Mouse (Mus musculus) layer of hippocampus, postnatal 25 days (tissue): ENCODE data around the gene Fto. TPM values are rescaled to one million over a fixed set of nuclear protein-coding genes. Genes with fewer than 3 reads are reported as not detected.

Experiments used
- DNase-seq, 2 experiments: peaks; one replicate each; pipeline ENCODE4 v3.0.0; 2022; ENCODE audit warnings: mixed read lengths in 2 of 2, low spot score in 1 of 2; ENCODE audit errors: extremely low spot score in 1 of 2
- total RNA-seq, 2 experiments: library from RNA; stranded (reverse); gene quantifications; 2 replicates each; pipeline ENCODE4 v1.2.3; 2021

Gene Fto
- total RNA-seq, 2 experiments from 2014 or later: 138 TPM

DNA sequence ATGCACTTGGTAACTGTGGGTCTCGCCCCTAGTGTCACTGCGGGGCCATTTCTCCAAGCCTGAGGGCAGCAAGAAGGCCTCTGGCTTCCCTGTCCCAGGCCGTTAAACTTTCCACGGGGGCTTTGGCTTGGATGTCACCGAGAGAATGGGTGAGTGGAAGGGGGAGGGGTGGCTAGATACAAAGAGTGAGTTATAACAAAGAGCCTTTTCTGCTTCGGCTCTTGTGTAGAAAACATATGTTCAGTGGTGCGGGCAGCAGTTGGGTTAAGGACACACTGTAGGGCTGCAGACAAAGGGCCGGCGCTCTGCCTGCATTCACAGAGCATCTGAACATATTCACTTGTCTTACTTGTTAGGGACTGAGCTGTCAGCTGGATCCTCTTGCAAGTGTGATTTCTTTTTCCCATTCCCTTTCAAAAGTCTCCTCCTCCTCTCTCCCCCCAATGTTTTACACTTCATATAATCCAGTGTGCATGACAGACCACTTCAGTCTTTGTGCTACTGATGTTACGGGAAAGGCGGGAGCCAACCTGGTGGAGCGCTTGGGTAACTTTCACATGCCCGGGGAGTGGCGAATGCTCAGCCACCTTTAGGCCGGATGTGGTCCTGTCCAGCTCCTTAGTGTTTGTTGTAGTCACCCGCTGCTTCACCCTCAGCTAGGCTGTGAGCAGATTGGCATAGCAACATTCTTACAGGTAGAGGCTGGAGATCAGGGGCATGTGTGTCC, 201.6 kb downstream of the Fto start:
- DNase-seq: no peak

- no peak for DNase-seq
Observed at GRCm38 (mm10) chr8:91516422-91516821, 203.1 kb downstream of the Fto start.

GRCm38 (mm10) chr8:91518085-91518484, 204.8 kb downstream of the Fto start:
- no peak for DNase-seq

DNA sequence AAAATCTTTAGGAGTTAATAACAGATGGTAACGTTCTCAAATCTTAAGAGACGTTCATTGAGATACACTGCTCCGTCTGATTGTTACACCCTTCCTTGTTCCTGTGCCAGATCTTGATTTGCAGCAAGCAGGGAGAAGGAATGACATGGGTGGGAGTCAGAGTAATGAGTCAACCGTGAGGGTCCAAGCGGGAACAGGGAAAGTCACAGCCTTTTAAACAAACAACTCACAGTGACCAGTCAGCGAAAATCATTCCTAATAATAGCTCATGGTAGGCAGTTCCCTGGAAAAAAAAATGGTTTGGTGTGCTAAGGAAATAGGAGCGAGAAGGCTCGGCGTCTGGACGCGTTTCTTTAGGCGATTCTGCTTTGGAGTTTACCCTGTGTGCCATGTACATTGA, 208.9 kb downstream of the Fto start:
- DNase-seq: no peak

DNA sequence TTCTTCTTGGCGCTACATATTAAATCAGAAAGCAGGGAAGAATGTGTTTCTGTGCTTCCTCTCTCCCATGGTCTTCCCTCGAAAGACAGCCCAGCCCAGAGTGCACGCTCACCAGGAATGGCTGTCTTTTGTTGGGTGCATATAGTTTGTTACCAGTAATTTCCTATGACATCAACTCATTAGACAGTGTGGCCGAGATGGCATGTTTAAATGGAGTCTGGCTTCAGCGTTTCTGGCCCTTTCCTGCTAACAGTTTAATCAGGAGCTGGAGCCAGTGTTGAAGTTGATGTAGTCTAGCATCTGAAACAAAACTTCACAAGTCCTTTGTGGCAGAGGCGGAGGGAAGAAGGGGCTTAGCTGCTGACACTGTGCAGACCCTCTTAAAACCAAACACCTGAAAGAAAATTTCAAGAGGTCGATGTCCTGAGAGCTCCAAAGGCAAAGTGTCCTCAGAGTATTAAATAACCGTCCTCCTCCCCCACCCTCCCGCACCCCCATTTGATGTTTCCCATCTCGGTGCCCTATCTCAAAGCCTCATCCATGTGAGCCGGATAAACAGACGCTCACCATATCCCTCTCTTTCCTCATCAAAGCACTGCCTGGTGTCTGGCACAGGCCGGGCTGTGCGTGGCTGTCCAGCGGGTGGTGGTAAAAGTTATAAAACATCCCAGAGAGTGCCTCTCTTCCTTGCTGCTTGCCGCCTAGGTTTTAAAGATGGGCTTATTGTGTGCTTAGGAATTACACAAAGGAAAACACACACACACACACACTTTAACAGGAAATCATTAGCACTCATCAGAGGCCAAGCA, 210.9 kb downstream of the Fto start:
- DNase-seq: no peak

GRCm38 (mm10) chr8:91524865-91525250, 211.5 kb downstream of the Fto start:
- no peak for DNase-seq

DNA sequence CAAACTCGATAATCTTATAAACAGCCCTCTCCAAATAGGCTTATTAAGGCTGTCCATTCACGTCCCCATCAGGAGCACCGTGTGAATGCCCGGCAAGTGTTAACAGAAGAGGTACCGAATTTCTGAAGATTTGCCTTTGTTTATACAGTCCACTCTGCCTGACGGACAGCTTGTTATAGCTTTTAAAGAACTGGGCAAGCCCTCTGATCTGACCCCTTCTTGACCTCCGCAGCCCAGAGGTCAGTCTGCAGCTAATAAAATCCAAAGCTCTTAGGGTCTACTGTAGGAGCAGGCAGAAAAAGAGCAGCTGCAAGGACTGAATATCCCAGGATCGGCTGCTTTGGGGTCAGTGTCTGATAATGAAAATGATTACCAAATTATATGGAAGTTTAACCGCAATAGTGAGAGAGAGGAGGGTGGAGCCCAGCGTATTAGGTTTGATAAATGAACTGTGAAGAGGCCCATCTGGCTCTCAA, 212.1 kb downstream of the Fto start:
- DNase-seq: no peak

- no peak for DNase-seq
Observed at GRCm38 (mm10) chr8:91528967-91529366, 215.6 kb downstream of the Fto start.

DNA sequence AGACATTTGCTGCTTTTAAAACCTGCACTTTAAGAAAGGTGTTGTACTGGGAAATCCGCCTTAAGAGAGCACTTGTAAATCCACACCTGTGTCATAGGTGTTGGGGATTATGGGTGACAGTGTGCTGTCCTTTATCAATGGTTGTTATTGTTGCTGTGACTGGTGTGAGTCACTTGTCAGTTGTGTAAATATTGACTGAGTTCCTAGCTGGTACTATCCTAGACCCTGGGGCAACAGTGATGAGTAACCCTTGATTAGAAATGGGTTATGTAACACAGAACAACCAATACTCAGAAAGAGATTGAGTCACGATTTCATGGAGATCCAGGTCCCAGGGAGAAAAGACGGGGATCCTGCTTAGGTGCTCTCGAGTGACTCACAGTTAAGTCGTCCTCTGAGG, 216.4 kb downstream of the Fto start:
- DNase-seq: no peak

- DNase-seq: no peak
Observed at GRCm38 (mm10) chr8:91530656-91531055, 217.3 kb downstream of the Fto start.

GRCm38 (mm10) chr8:91531971-91532370, 218.6 kb downstream of the Fto start:
- DNase-seq: peak; percentile 70 to 95

DNA sequence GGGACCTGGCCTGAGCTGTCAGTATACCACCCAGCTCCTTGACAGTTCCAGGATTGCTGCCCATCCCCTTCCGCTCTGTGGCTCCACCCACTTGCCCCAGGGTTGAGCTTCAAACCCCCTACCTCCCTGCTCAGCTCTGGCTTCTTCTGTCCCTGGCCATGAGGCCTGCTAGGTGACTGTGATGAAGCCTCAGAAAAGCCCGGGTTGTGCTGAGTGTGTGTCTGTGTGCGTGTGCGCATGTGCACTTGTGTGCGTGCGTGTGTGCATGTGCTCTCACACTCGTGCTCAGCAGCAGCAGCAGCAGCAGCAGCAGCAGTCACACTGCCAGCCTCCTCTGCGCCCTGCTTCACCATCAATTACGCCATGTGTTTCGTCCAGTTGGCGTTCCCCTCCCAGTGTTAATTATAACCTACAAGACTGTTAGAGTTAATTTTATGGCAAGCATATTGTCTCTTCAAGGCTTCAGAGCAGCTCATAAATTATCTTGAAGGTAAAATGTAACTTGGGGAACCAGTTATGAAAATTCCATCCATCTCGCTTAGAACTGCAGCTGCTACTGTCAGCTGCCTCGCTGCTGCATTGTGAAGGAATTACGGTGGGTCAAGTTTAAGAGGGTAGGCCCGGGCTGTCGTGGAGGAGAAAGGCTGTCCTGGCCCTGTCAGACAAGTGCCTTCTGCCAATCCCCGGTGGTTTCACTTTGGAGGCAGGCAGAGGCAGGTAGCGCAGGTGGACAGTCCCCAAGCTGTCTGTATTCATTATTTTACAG, 219.5 kb downstream of the Fto start:
- no peak for DNase-seq

DNA sequence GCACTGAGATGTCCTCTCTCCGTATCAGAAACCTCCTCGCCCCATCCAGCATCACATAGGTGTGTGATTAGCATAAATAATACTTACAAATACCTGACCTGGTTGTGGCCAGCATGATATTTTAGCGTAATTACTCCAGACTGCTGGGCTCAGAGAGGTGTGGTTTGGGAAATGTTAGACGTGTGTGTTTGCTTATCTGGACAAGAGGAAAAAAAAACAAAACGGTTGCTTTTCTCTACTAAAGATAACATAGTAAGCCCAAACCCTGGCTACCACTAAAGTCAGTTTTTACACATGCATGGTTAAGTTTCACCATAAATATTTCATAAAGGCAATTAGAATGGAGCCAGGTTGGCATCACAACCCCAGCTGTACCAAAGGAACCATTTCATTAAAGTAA, 221.4 kb downstream of the Fto start:
- DNase-seq: no peak

DNA sequence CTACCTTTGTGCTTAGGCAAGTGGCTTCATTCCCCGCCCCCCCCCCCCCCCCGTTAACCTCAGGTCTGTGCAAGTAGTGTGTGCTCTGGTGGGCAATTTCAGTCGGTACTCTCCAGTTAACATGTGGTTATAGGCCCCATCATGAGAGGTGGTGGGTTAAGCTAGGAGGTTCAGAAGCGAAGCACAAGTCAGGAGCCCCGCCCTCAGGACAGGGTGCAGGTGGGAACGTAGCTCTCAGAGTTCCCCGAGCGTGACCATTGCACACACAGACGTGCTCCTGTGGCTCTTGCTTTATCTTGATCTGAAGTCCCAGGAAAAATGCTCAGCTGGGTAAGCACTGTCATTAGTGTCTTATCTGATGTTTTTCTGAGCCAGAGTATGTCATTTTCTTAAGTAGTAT, 224.8 kb downstream of the Fto start:
- DNase-seq: no peak

DNA sequence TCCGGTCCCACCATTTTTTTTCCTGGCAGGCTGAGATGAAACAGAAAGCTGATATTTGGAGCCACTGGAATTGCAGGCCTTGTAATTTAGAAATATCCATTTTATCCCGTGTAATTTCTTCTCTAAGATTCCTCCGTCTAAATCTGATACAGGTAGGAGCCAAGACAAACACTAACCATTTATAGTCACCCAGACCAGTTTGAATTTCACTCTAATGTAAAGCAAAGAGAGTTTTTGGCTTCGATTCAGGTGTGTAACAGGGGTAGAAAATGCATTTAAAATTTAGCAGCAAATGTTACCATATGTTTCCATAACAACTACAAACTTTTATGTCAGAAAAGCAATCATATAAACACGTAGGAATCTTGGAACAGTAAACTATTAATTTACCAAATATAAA, 225.6 kb downstream of the Fto start:
- no peak for DNase-seq

GRCm38 (mm10) chr8:91539586-91539985, 226.3 kb downstream of the Fto start:
- DNase-seq: no peak

DNA sequence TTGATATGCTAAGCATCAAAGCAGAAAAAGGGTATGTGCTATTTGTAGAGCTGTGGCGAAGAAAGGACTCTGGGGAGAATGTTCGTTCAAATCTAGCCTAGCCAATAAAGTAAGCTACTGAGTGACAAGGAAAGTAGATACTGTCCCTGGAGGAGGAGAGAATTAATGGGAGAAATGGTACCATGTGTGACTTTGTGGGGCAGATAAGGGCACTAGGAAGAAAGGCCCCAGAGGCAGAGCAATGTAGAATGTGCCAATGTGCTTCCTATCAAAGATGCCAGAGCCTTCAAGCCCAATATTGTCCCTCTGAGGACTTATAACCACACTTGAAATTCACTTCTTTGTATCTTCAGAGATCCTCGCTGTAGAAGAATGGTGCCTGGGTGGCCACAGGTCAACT, 227.9 kb downstream of the Fto start:
- DNase-seq: no peak

DNA sequence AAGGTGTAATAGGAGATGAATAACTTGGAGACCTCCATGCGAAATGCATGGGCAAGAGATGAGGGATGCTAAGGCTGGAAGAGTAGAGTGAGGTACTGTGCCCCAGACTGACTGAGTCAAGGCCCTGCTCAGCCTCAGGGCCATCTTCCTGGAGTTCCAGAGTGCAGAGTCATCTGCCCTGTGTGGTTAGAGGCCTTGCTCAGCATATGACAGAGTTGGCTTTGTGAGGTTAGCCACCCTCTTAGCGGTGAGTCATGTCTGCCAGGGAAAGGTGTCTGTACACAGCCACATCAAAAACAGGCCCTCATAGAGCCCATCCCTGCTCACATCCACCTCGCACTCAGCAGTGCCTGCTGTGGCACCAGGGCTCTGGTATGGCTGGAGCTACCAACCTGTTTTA, 232.2 kb downstream of the Fto start:
- no peak for DNase-seq

DNA sequence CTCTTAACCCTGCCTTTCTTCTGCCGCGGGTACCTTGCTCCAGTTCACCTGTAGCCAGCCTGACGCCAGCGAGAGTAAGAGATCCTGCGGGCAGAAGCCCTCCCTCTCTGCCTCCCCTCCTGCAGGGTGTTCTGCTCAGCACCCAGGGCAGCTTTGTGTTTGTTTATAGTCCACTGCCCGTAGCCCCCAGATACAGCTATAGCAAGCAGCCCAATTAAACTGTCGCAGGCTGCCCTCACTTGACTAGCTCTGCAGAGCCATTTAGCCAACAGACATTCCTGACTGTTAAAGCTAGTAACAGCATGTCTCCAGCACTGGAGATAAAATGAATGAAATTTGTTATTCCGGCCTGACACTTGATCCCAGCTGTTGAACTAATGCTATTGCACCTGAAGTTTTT, 233.3 kb downstream of the Fto start:
- DNase-seq: no peak

DNA sequence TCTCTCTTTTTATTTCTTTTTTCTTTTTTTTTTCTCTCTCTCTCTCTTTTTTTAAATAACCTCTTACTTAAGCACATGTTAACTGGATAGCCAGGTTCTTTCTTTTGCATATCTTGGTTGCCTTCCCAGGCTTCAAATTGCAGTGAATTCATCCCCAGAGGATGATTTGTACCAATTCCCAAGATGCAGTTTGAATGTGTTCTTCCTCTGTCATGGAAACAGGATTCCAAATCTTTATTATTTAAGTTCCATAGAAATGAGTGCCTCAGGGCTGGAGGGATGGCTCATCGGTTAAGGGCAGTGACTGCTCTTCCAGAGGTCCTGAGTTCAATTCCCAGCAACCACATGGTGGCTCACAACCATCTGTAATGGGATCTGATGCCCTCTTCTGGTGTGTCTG, 236.8 kb downstream of the Fto start:
- DNase-seq: no peak

DNA sequence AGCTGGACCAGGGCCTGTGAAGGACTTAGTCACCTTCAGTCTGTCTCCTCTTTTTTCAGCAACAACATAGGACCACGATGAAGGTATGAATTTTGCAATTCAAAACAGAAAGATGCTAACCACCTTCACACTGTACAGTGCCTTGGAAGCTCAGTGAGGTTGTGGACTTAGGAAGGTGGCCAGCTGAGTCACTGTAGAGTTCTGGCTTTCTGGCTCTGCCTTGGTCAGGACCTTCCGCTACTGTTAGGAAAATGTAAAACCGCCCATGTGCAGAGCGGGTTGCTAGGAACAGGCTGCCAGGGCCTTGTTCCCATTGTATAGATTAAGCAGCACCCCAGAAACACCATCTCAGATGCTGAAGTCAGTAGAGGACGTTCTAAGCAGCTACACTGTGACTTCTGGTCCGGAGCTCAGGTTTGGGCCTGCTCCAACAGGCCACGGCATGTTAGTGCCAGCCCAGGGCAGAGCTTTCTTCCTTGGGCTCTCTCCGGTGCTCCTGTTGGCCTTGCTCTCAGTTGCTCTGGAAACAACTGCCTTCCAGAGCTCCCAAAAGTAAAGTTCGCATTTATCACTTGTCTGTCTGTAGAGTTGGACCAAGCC, 237.9 kb downstream of the Fto start:
- DNase-seq: no peak
